Comparison of ENCODE assay signal across 11 mouse cellular contexts in genomic region chr11:74721141-74721540, GRCm38 (mm10). TPM values are rescaled to one million over a fixed set of nuclear protein-coding genes. Genes with fewer than 3 reads are reported as not detected.
DNase-seq lines count a peak whose midpoint lies in the region; ATAC-seq and TF ChIP-seq lines count a peak whose summit lies in the region.
"Had no signal": no experiment of that assay in that cellular context is flagged by ENCODE, and none has a peak within 500 bp of the region (broad histone marks: within the 10 kb centered on the region; RNA-seq: fewer than 3 reads in every experiment).

No protein-coding gene starts in this region.

- intact Hi-C loops in heart, postnatal 10 days (cut with DNase I), result no loop called here

- DNase-seq in heart, postnatal 10 days, result no peak
- DNase-seq in retina, postnatal 1 day, result no peak
- DNase-seq in spleen, postnatal 36 days (ENCODE audit: low spot score in 2 of 2), result no peak
- no peak for DNase-seq in layer of hippocampus, postnatal 25 days (ENCODE audit: extremely low spot score in 1 of 2, low spot score in 1 of 2)
- DNase-seq: adrenal gland, postnatal 36 days; gastrocnemius, postnatal 36 days; layer of hippocampus, adult 9-11 months had no signal

- H3K9me3 ChIP-seq in heart, embryonic 16.5 days (replicated peaks; ENCODE audit: control insufficient read depth, low read length), result no peaks in the 10 kb centered on the region
- no peaks in the 10 kb centered on the region for H3K9me3 ChIP-seq in E14TG2a.4 (ENCODE audit: low read length)
- H3K9me3 ChIP-seq in embryonic facial prominence, embryonic 13.5 days, result no peaks in the 10 kb centered on the region
- H3K9me3 ChIP-seq in liver, embryonic 12.5 days (replicated peaks), result no peaks in the 10 kb centered on the region

- no peak for TF ChIP-seq CTCF in E14TG2a.4 (conservative IDR thresholded peaks at IDR 0.05; ENCODE audit: low read length)

- H3K27me3 ChIP-seq in heart, embryonic 16.5 days (ENCODE audit: control insufficient read depth, insufficient read depth, low read length), result no peaks in the 10 kb centered on the region
- no peaks in the 10 kb centered on the region for H3K27me3 ChIP-seq in E14TG2a.4 (ENCODE audit: insufficient read depth, low read length)
- H3K27me3 ChIP-seq in embryonic facial prominence, embryonic 13.5 days, result no peaks in the 10 kb centered on the region
- no peaks in the 10 kb centered on the region for H3K27me3 ChIP-seq in liver, embryonic 12.5 days (replicated peaks)

- 0 out of 2 replicates have a peak overlapping the region, but pooled peaks have one; percentile 11 for H3K9ac ChIP-seq in heart, embryonic 16.5 days (ENCODE audit: low read length)
- no peak overlapping the region for H3K9ac ChIP-seq in embryonic facial prominence, embryonic 13.5 days
- 0 out of 2 replicates have a peak overlapping the region, but pooled peaks have one; percentile 37 for H3K9ac ChIP-seq in liver, embryonic 12.5 days

- H3K27ac ChIP-seq in heart, embryonic 16.5 days (ENCODE audit: low read length), result peak overlapping the region; percentile 66
- no peak overlapping the region for H3K27ac ChIP-seq in embryonic facial prominence, embryonic 13.5 days
- no peak overlapping the region for H3K27ac ChIP-seq in liver, embryonic 12.5 days

- WGBS in heart, embryonic 16.5 days, result 35% methylated on average over 2 of the region's 2 CpGs
- 71% methylated on average over 2 of the region's 2 CpGs for WGBS in embryonic facial prominence, embryonic 13.5 days
- WGBS in liver, embryonic 12.5 days (ENCODE audit: insufficient replicate concordance), result 44% methylated on average over 2 of the region's 2 CpGs

- ATAC-seq in heart, embryonic 16.5 days (replicated peaks; ENCODE audit: extremely low read depth, insufficient read depth, low FRiP score), result no peak
- no peak for ATAC-seq in embryonic facial prominence, embryonic 13.5 days (ENCODE audit: insufficient number of reproducible peaks, insufficient read depth, low FRiP score, low TSS enrichment, low read depth)
- no peak for ATAC-seq in liver, embryonic 12.5 days

- H3K4me1 ChIP-seq in heart, embryonic 16.5 days (ENCODE audit: control insufficient read depth, insufficient read depth, low read length), result peaks cover 37% of the 10 kb centered on the region
- H3K4me1 ChIP-seq in E14TG2a.4 (replicated peaks; ENCODE audit: low read depth, low read length), result peaks cover 68% of the 10 kb centered on the region
- peaks cover 17% of the 10 kb centered on the region for H3K4me1 ChIP-seq in embryonic facial prominence, embryonic 13.5 days
- peaks cover 53% of the 10 kb centered on the region for H3K4me1 ChIP-seq in liver, embryonic 12.5 days

- peak overlapping the region; percentile 41 for H3K4me2 ChIP-seq in heart, embryonic 16.5 days (ENCODE audit: low read depth, low read length)
- peak overlapping the region; percentile 27 for H3K4me2 ChIP-seq in embryonic facial prominence, embryonic 13.5 days
- peak overlapping the region; percentile 49 for H3K4me2 ChIP-seq in liver, embryonic 12.5 days

- no peaks in the 10 kb centered on the region for H3K36me3 ChIP-seq in heart, embryonic 16.5 days (ENCODE audit: control insufficient read depth, insufficient read depth)
- H3K36me3 ChIP-seq in E14TG2a.4 (ENCODE audit: insufficient read depth, low read length), result no peaks in the 10 kb centered on the region
- H3K36me3 ChIP-seq in embryonic facial prominence, embryonic 13.5 days, result no peaks in the 10 kb centered on the region
- 0 out of 2 replicates have a peak, but pooled peaks cover 2% of the 10 kb centered on the region for H3K36me3 ChIP-seq in liver, embryonic 12.5 days

- no peak overlapping the region; the same call in 1 of the 2 replicates for H3K4me3 ChIP-seq in heart, embryonic 16.5 days (ENCODE audit: low read length)
- peak overlapping the region; percentile 95 for H3K4me3 ChIP-seq in E14TG2a.4 (replicated peaks; ENCODE audit: low read length)
- H3K4me3 ChIP-seq in embryonic facial prominence, embryonic 13.5 days, result no peak overlapping the region
- peak overlapping the region; percentile 29; the same call in 1 of the 2 replicates for H3K4me3 ChIP-seq in liver, embryonic 12.5 days

RNA-seq across cellular contexts. Expression of gene Pafah1b1, which starts 3.3 kb away (rescaled TPM):
- 41.7 and 53.1 TPM in 2 replicates for polyA plus RNA-seq in heart, embryonic 16.5 days (2015; fragmentation: Nextera tagmentation; extraction: Ambion mirVana)
- total RNA-seq in heart, postnatal 10 days (2021), result 100 to 1,000 TPM; 236 to 281 TPM
- 54.3 and 55.0 TPM in 2 replicates for polyA plus RNA-seq in embryonic facial prominence, embryonic 13.5 days (2015; fragmentation: Nextera tagmentation; extraction: Ambion mirVana)
- 54.3 and 54.7 TPM in 2 replicates for polyA plus RNA-seq in liver, embryonic 12.5 days (2016; fragmentation: Nextera tagmentation; extraction: Ambion mirVana)
- 100 to 1,000 TPM; 358 to 403 TPM for total RNA-seq in layer of hippocampus, postnatal 25 days (2021)

RNA-seq across cellular contexts. Expression of gene Mettl16, which starts 49.5 kb away (rescaled TPM):
- polyA plus RNA-seq in heart, embryonic 16.5 days (2015; fragmentation: Nextera tagmentation; extraction: Ambion mirVana), result 30.4 and 33.0 TPM in 2 replicates
- total RNA-seq in heart, postnatal 10 days (2021), result 10 to 100 TPM in 1 of 2 experiments, 1 to 10 TPM in 1; 9.9 to 14.7 TPM
- polyA plus RNA-seq in embryonic facial prominence, embryonic 13.5 days (2015; fragmentation: Nextera tagmentation; extraction: Ambion mirVana), result 58.4 and 61.8 TPM in 2 replicates
- 44.3 and 46.6 TPM in 2 replicates for polyA plus RNA-seq in liver, embryonic 12.5 days (2016; fragmentation: Nextera tagmentation; extraction: Ambion mirVana)
- total RNA-seq in layer of hippocampus, postnatal 25 days (2021), result 10 to 100 TPM; 27.0 to 27.5 TPM

Comparison
In these comparisons a context has a peak if more than half of its experiments do, and no peak if none do; other contexts are left out.
1. H3K4me3 ChIP-seq: peak in E14TG2a.4 (single experiment) and liver, embryonic 12.5 days (single experiment); none in heart, embryonic 16.5 days (single experiment) and embryonic facial prominence, embryonic 13.5 days (single experiment).
2. Peak in every context shown above with its lines, with median percentiles within 50 percentile points of each other: H3K4me2 ChIP-seq.